In the genomic region with DNA sequence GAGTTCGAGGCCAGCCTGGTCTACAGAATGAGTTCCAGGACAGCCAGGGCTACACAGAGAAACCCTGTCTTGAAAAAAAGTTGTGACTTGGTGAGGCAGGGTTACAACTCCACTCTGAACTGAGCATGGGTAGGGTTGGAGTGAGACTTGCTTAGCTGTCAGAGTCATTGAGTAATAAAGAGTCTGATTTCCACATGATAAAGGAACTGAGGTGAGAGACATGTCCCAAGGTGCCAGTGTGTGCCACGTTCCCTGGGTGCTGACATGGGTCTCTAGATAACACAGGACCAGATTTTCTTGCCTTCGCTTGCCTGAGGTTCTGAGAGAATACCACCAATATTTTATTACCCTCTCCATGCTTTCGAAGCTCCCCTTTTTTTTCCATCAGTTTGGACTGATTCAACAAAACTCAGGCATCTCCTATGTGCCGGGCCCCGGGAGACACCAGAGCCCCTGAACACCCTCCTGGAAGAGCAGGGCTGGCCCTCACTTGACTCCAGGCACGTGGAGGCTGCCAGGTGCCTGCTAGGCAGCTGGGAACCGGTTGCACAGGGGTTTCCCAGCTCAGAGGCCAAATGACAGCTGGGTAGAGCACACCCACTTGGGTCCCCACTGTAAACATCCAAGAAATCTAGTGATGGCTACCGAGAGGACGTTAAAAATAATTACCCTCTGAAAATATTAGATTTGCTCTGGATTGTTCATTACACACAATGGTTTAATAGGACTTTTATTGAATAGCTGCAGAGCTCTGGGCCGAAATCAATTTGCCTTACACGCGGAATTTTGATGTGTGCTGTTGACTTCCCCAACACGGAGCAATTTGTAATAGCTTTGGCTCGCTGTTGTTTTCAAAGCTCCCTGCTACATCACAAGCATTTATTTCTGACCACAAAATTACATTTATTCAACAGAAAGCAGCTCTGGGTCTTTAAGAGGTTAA, we compare ENCODE assay signal across 8 mouse cellular contexts.
A peak's percentile ranks its signal among the peaks of the same experiment; 100 is the strongest.
DNase-seq lines count a peak whose midpoint lies in the region; ATAC-seq and TF ChIP-seq lines count a peak whose summit lies in the region.
"Had no signal": no experiment of that assay in that cellular context is flagged by ENCODE, and none has a peak within 500 bp of the region (broad histone marks: within the 10 kb centered on the region; RNA-seq: fewer than 3 reads in every experiment).

No protein-coding gene starts in this region.

- ATAC-seq in kidney, embryonic 15.5 days (replicated peaks; ENCODE audit: low FRiP score) = 0 out of 2 replicates have a peak, but pooled peaks have one; percentile 50
- 0 out of 2 replicates have a peak, but pooled peaks have one; percentile 33 for ATAC-seq in forebrain, embryonic 16.5 days
- peak; percentile 73 for ATAC-seq in megakaryocyte, adult 5-6 weeks (ENCODE audit: poor library complexity, severe bottlenecking)

- H3K27ac ChIP-seq in kidney, embryonic 15.5 days = peak overlapping the region; percentile 80
- peak overlapping the region; percentile 68 for H3K27ac ChIP-seq in bone marrow, adult 2 months (ENCODE audit: control insufficient read depth, insufficient read depth, low read depth, low read length, poor library complexity)
- H3K27ac ChIP-seq in forebrain, embryonic 16.5 days (ENCODE audit: low read length) = no peak overlapping the region
- H3K27ac ChIP-seq: liver, embryonic 14.5 days had no signal

- no peaks in the 10 kb centered on the region for H3K27me3 ChIP-seq in kidney, embryonic 15.5 days
- no peaks in the 10 kb centered on the region for H3K27me3 ChIP-seq in forebrain, embryonic 16.5 days (replicated peaks; ENCODE audit: control insufficient read depth, insufficient read depth, low read length)

- WGBS in kidney, embryonic 15.5 days = 54% methylated on average over 15 of the region's 15 CpGs
- 40% methylated on average over 15 of the region's 15 CpGs for WGBS in bone marrow, adult 2 months
- 50% methylated on average over 15 of the region's 15 CpGs for WGBS in forebrain, embryonic 16.5 days

- peaks cover 5% of the 10 kb centered on the region for H3K9me3 ChIP-seq in kidney, embryonic 15.5 days (replicated peaks)
- H3K9me3 ChIP-seq in forebrain, embryonic 16.5 days (ENCODE audit: control insufficient read depth, low read length) = peaks cover 3% of the 10 kb centered on the region; the same call in 1 of the 2 replicates

- 0 out of 2 replicates have a peak overlapping the region, but pooled peaks have one; percentile 5 for H3K4me3 ChIP-seq in kidney, embryonic 15.5 days (replicated peaks)
- H3K4me3 ChIP-seq in bone marrow, adult 2 months (replicated peaks; ENCODE audit: control insufficient read depth, low read depth, low read length) = no peak overlapping the region
- H3K4me3 ChIP-seq in forebrain, embryonic 16.5 days (replicated peaks; ENCODE audit: low read length) = no peak overlapping the region

- H3K9ac ChIP-seq in kidney, embryonic 15.5 days = no peak overlapping the region
- H3K9ac ChIP-seq in forebrain, embryonic 16.5 days (replicated peaks; ENCODE audit: low read depth, low read length) = no peak overlapping the region
- H3K9ac ChIP-seq: liver, embryonic 14.5 days had no signal

- H3K4me1 ChIP-seq in kidney, embryonic 15.5 days = peaks cover 24% of the 10 kb centered on the region
- H3K4me1 ChIP-seq in bone marrow, adult 2 months (ENCODE audit: control insufficient read depth, insufficient read depth, low read length) = peaks cover 5% of the 10 kb centered on the region
- H3K4me1 ChIP-seq in forebrain, embryonic 16.5 days (replicated peaks; ENCODE audit: control insufficient read depth, insufficient read depth, low read length) = peaks cover 13% of the 10 kb centered on the region

- H3K36me3 ChIP-seq in kidney, embryonic 15.5 days = peaks cover 16% of the 10 kb centered on the region
- peaks cover 4% of the 10 kb centered on the region; the same call in 1 of the 2 replicates for H3K36me3 ChIP-seq in forebrain, embryonic 16.5 days (ENCODE audit: control insufficient read depth, insufficient read depth)

- no peak for DNase-seq in kidney, adult 8-10 months
- no peak for DNase-seq in adrenal gland, postnatal 36 days
- DNase-seq in liver = no peak

- H3K4me2 ChIP-seq in kidney, embryonic 15.5 days = peak overlapping the region; percentile 37
- H3K4me2 ChIP-seq in forebrain, embryonic 16.5 days (ENCODE audit: low read length) = peak overlapping the region; percentile 33

- TF ChIP-seq POLR2A in bone marrow, adult 2 months (IDR thresholded peaks at IDR 0.05; ENCODE audit: borderline replicate concordance, control insufficient read depth, low read depth, low read length) = no peak

- no peak for TF ChIP-seq CTCF in bone marrow, adult 2 months (IDR thresholded peaks at IDR 0.05; ENCODE audit: control insufficient read depth, insufficient read depth, low read length)
